Mouse (Mus musculus) bone marrow macrophage, adult 2 months (primary cell): ENCODE measurements around the gene Alk.

ENCODE experiments used
- CTCF ChIP-seq: IDR thresholded peaks from 2 replicates; pipeline ENCODE4 v1.5.1; 2012; ENCODE audit warnings: low read depth, mild to moderate bottlenecking, low read length, moderate library complexity
- POLR2A ChIP-seq: IDR thresholded peaks from 2 replicates; pipeline ENCODE4 v1.6.1; 2012; ENCODE audit warnings: mild to moderate bottlenecking, low read depth, low read length, borderline replicate concordance

GRCm38 (mm10) chr17:71935336-71935735 is 669.1 kb downstream of the Alk start:
- TF ChIP-seq CTCF, result no peak
- TF ChIP-seq POLR2A, result no peak
